Mouse (Mus musculus): Measurements from ENCODE around the gene Serpini1. TPM values are rescaled to one million over a fixed set of nuclear protein-coding genes. Genes with fewer than 3 reads are reported as not detected.
A peak's percentile ranks its signal among the peaks of the same experiment; 100 is the strongest.

Gene Serpini1
- polyA plus RNA-seq, 2 experiments, result 0.11 to 0.50 TPM

DNA sequence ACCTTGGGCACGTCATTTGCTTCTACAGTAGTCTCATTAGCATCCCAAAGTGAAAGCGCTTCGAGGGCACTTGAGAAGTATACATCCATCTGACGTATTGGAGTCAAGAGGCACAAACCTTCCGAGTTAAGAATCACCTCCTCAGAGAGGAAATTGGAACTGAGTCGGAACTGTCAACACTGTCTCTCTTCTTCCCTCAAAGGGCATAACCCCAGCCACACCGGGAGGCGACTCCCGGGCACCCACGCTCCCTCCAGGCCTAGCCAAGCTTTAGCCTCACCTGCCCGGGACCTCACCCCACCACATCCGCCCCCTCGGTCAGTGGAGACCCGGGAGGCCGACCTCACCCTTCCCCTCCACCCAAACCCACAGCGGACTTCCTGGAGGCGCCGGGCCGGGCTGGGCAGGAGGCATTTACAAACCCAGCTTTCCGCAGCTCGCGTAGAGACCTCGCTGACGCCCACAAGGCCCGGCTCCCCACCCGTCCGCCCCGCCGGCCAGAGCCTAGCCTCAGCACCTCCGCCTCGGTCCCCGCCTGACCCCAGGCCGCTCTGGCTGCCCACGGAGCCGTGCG, 1.1 kb upstream of the Serpini1 start:
- peak in 1 of 3 experiments; percentile 37 for DNase-seq (ENCODE audit: low read depth in 3 of 3, low spot score in 3 of 3)
- under 1% methylated on average over 36 of the region's 36 CpGs for WGBS (ENCODE audit: insufficient replicate concordance)
- TF ChIP-seq EP300 (IDR thresholded peaks at IDR 0.05; ENCODE audit: low read depth), result no peak
- TF ChIP-seq CTCF (IDR thresholded peaks at IDR 0.05; ENCODE audit: low read depth), result no peak

DNA sequence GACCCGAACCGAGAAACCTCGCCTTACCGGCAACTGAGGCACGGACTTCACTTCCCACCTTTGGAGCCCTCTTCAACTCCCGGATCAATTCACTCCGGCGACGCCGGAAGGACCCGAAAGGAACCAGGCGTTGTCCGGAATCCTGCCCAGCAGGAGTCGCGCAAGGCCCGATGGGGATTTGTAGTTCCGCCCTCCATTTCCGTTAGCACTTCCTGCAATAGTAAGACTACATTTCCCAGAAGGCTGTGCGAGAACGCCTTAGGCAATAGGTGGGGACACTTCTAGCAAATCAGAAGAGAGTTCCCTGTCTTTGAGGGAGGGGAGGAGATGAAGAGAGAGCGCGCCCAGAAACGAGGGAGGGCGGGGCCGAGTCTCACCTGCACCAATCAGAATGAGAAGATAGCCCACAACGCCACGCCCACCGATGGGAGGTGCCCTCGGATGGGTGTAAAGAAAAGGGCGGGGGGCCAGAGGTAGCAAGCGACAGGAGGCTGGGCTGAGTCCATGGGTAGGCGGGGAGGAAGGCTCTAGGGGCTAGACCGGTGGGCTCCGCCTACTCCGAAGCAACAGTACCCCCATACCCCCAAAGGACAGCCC, 554 bp upstream of the Serpini1 start, which contains the start of gene Pdcd10:
Pdcd10 (minus strand) TSS at position 162 of the 597 bp plus-strand sequence.
- H3K4me2 ChIP-seq (ENCODE audit: low read depth), result peak within 1 kb of the TSS; percentile 85
- ATAC-seq (ENCODE audit: insufficient read depth), result peak; percentile 90

More for the DNA sequence above, 1.1 kb upstream of the Serpini1 start:
- Histone ChIP-seq H3K4me1 (replicated peaks; ENCODE audit: control insufficient read depth in 2 of 2, insufficient read depth in 2 of 2, low read length in 1 of 2) (peaks cover 5 to 8% of the 10 kb centered on the region in 2 experiments), H3K36me3 (replicated peaks; ENCODE audit: control insufficient read depth, insufficient read depth, low read depth) (no peaks in the 10 kb centered on the region), H3K27me3 (ENCODE audit: control insufficient read depth, insufficient read depth, low read length) (no peaks in the 10 kb centered on the region), H3K27ac (peak overlapping the region; percentile 74), H3K9me3 (ENCODE audit: control insufficient read depth, low read length) (no peaks in the 10 kb centered on the region), H3K4me2 (ENCODE audit: low read depth) (peak overlapping the region; percentile 84), H3K9ac (replicated peaks) (peak overlapping the region; percentile 94), H3K4me3 (ENCODE audit: insufficient read depth in 1 of 2, low read depth in 2 of 2, low read length in 2 of 2) (peak overlapping the region; percentile 74 to 93)
- ATAC-seq (ENCODE audit: insufficient read depth), result peak; percentile 53

DNA sequence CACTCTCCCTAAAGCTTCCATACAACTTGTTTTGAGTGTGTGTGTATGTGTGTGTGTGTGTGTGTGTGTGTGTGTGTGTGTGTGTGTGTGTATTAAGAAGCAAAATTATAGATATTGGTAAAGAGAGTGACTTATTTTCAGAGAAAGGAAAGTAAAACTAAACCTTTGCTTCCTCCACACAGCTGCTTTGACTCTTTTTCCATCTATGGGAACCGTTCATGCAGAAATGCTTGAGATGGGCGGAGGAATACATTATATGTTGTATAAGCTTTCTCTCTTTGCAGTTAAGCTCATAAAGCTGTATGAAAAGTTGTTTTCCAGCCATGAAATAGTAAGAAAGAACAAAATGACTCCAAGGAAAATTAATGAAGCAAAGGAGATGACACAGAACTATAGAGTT, 16.7 kb downstream of the Serpini1 start:
- no peak for ATAC-seq (ENCODE audit: insufficient read depth)
- 67% methylated on average over 2 of the region's 2 CpGs for WGBS (ENCODE audit: insufficient replicate concordance)

More for the DNA sequence above, 554 bp upstream of the Serpini1 start, which contains the start of gene Pdcd10:
- H3K9ac ChIP-seq (replicated peaks), result peak within 1 kb of the TSS; percentile 94
- WGBS (ENCODE audit: insufficient replicate concordance), result 0% methylated on average over 35 of the region's 35 CpGs
- peak; percentile 99 to 100 (median 99) for DNase-seq (ENCODE audit: low read depth in 3 of 3, low spot score in 3 of 3)
- no peaks in the 10 kb centered on the region for H3K36me3 ChIP-seq (replicated peaks; ENCODE audit: control insufficient read depth, insufficient read depth, low read depth)
- peak within 1 kb of the TSS; percentile 82 to 93 for H3K4me3 ChIP-seq (ENCODE audit: insufficient read depth in 1 of 2, low read depth in 2 of 2, low read length in 2 of 2)
- H3K4me1 ChIP-seq (replicated peaks; ENCODE audit: control insufficient read depth in 2 of 2, insufficient read depth in 2 of 2, low read length in 1 of 2), result peaks cover 5 to 8% of the 10 kb centered on the region in 2 experiments
- TF ChIP-seq EP300 (IDR thresholded peaks at IDR 0.05; ENCODE audit: low read depth) (no peak), CTCF (IDR thresholded peaks at IDR 0.05; ENCODE audit: low read depth) (peak; percentile 50; the same call in 1 of the 2 replicates)
- peak within 1 kb of the TSS; percentile 81 for H3K27ac ChIP-seq
- H3K9me3 ChIP-seq (ENCODE audit: control insufficient read depth, low read length), result no peaks in the 10 kb centered on the region
- no peaks in the 10 kb centered on the region for H3K27me3 ChIP-seq (ENCODE audit: control insufficient read depth, insufficient read depth, low read length)

GRCm38 (mm10) chr3:75575582-75575981, 18.2 kb downstream of the Serpini1 start:
- Histone ChIP-seq H3K9me3 (ENCODE audit: control insufficient read depth, low read length) (no peaks in the 10 kb centered on the region), H3K4me3 (ENCODE audit: insufficient read depth in 1 of 2, low read depth in 2 of 2, low read length in 2 of 2) (no peak overlapping the region), H3K9ac (replicated peaks) (no peak overlapping the region), H3K36me3 (replicated peaks; ENCODE audit: control insufficient read depth, insufficient read depth, low read depth) (no peaks in the 10 kb centered on the region), H3K4me1 (replicated peaks; ENCODE audit: control insufficient read depth in 2 of 2, insufficient read depth in 2 of 2, low read length in 1 of 2) (no peaks in the 10 kb centered on the region), H3K27me3 (ENCODE audit: control insufficient read depth, insufficient read depth, low read length) (no peaks in the 10 kb centered on the region), H3K4me2 (ENCODE audit: low read depth) (no peak overlapping the region), H3K27ac (no peak overlapping the region)
- DNase-seq (ENCODE audit: low read depth in 3 of 3, low spot score in 3 of 3) (no peak), ATAC-seq (ENCODE audit: insufficient read depth) (no peak)
- WGBS (ENCODE audit: insufficient replicate concordance), result 44% methylated on average over 1 of the region's 1 CpGs
- TF ChIP-seq CTCF (IDR thresholded peaks at IDR 0.05; ENCODE audit: low read depth), result no peak
- no peak for TF ChIP-seq EP300 (IDR thresholded peaks at IDR 0.05; ENCODE audit: low read depth)

More for the DNA sequence above, 16.7 kb downstream of the Serpini1 start:
- TF ChIP-seq EP300 (IDR thresholded peaks at IDR 0.05; ENCODE audit: low read depth), result no peak
- no peak for TF ChIP-seq CTCF (IDR thresholded peaks at IDR 0.05; ENCODE audit: low read depth)
- Histone ChIP-seq H3K27me3 (ENCODE audit: control insufficient read depth, insufficient read depth, low read length) (no peaks in the 10 kb centered on the region), H3K9me3 (ENCODE audit: control insufficient read depth, low read length) (no peaks in the 10 kb centered on the region), H3K27ac (no peak overlapping the region), H3K36me3 (replicated peaks; ENCODE audit: control insufficient read depth, insufficient read depth, low read depth) (no peaks in the 10 kb centered on the region), H3K4me2 (ENCODE audit: low read depth) (no peak overlapping the region), H3K4me1 (replicated peaks; ENCODE audit: control insufficient read depth in 2 of 2, insufficient read depth in 2 of 2, low read length in 1 of 2) (no peaks in the 10 kb centered on the region), H3K4me3 (ENCODE audit: insufficient read depth in 1 of 2, low read depth in 2 of 2, low read length in 2 of 2) (no peak overlapping the region), H3K9ac (replicated peaks) (no peak overlapping the region)
- no peak for DNase-seq (ENCODE audit: low read depth in 3 of 3, low spot score in 3 of 3)

GRCm38 (mm10) chr3:75579352-75579751, 22.0 kb downstream of the Serpini1 start:
- no peaks in the 10 kb centered on the region for H3K36me3 ChIP-seq (replicated peaks; ENCODE audit: control insufficient read depth, insufficient read depth, low read depth)

More at GRCm38 (mm10) chr3:75579352-75579751, 22.0 kb downstream of the Serpini1 start:
- 31% methylated on average over 4 of the region's 4 CpGs for WGBS (ENCODE audit: insufficient replicate concordance)
- no peak overlapping the region for H3K9ac ChIP-seq (replicated peaks)
- no peaks in the 10 kb centered on the region for H3K27me3 ChIP-seq (ENCODE audit: control insufficient read depth, insufficient read depth, low read length)
- ATAC-seq (ENCODE audit: insufficient read depth), result no peak
- no peaks in the 10 kb centered on the region for H3K9me3 ChIP-seq (ENCODE audit: control insufficient read depth, low read length)
- TF ChIP-seq EP300 (IDR thresholded peaks at IDR 0.05; ENCODE audit: low read depth) (no peak), CTCF (IDR thresholded peaks at IDR 0.05; ENCODE audit: low read depth) (peak; percentile 42)
- no peak overlapping the region for H3K4me2 ChIP-seq (ENCODE audit: low read depth)
- no peak overlapping the region for H3K4me3 ChIP-seq (ENCODE audit: insufficient read depth in 1 of 2, low read depth in 2 of 2, low read length in 2 of 2)
- H3K4me1 ChIP-seq (replicated peaks; ENCODE audit: control insufficient read depth in 2 of 2, insufficient read depth in 2 of 2, low read length in 1 of 2), result no peaks in the 10 kb centered on the region
- no peak overlapping the region for H3K27ac ChIP-seq
- DNase-seq (ENCODE audit: low read depth in 3 of 3, low spot score in 3 of 3), result no peak
